Mouse (Mus musculus) brain, embryonic 14.5 days (tissue): ENCODE measurements around the gene Gk5.

ENCODE experiments used
- CTCF ChIP-seq: fragments of 200-500 bp; IDR thresholded peaks from 2 replicates; pipeline ENCODE4 v1.5.1; 2012; ENCODE audit warnings: inconsistent platforms, mild to moderate bottlenecking, moderate library complexity, borderline replicate concordance; ENCODE audit not compliant: insufficient read depth, insufficient read length; ENCODE audit errors: extremely low read depth
- POLR2A ChIP-seq: fragments of 200-500 bp; IDR thresholded peaks from 2 replicates; pipeline ENCODE4 v1.6.1; 2012; ENCODE audit warnings: mild to moderate bottlenecking, inconsistent platforms, borderline replicate concordance; ENCODE audit not compliant: poor library complexity, insufficient read depth, insufficient read length, severe bottlenecking; ENCODE audit errors: extremely low read depth

DNA sequence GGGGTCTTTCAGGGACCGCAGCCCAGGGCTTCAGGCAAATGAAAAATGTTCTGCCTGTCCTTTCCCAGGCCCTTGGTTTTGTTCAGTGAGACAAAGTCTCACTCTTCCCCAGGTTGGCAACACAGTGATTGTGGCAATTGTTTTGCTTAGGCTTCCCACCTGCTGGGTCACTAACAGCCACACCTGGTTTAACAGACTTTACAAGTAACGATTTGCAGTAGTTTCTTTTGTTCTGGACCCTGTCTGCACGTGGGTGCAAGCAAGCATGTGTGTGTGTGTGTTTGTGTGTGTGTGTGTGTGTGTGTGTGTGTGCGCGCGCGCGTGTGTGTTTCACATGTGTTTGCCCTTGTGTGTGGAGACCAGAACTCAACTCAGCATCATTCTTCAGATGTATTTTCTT is 16.3 kb upstream of the Gk5 start:
- TF ChIP-seq POLR2A (no peak), CTCF (no peak)
